Mouse (Mus musculus): ENCODE data around the gene Fam167b. TPM values are rescaled to one million over a fixed set of nuclear protein-coding genes. Genes with fewer than 3 reads are reported as not detected.
"Not testable (repeated sequence)": the region's sequence is repeated elsewhere in the genome, so short reads cannot be mapped to it uniquely, and the experiment has no call there.

Fam167b gene
- polyA plus RNA-seq, 2 experiments from 2014 or later = 1.3 to 1.6 TPM

DNA sequence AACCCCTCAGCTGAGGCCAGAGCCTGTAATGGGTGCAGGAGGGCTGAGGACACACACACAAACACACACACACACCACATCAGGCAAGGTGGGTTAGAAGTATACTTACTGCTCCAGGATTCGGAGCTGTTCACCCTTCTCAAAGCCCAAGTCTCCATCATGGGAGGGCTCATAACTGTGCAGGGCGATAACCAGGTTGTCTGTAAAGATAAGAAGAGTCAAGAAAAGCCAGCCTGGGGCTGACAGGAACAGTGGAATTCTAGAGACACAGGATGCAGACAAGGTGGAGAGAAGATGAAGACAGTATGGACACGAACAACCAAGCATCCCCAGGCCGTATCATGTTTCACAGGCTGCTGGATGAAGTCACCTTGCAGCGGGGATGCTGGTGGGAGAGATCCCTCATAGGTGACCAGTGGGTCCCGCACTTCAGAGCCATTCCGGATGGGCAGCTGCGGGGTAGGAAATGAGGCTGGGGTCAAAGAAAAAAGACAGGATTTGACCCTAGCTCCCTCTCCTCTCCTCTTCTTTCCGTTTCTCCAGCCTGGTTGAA, 21.0 kb downstream of the Fam167b start:
- no peak for ATAC-seq

DNA sequence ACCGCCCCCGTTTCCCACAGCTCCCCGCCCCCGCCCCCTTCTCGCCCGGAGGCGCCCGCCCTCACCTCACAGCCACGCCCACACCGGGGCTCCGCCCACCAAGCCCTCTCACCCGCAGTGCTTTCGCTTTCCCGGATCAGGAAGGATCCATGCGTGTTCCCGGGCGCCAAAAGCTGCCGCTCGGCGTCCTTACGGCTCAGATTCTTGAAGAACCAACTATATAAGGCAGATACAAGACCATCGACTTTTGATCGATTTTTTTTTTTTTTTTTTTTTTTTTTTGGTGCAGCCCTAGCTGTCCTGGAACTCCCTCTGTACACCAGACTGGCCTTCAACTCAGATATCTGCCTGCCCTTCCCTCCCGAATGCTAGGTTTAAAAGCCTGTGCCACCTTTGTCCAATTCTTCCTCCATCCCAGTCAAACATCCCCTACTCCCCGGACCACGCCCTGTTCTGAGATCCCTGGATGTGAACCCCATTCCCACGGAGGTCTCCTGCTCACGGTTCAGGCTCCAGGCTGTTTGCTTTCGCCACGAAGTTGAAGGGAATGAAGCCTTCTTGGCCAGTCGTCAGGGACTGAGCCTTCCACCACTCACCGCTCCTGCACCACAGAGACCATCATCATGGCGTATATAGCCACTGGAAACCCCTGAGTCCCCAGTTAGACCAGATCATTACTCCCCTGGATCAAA, 21.7 kb downstream of the Fam167b start:
- no peak for ATAC-seq

DNA sequence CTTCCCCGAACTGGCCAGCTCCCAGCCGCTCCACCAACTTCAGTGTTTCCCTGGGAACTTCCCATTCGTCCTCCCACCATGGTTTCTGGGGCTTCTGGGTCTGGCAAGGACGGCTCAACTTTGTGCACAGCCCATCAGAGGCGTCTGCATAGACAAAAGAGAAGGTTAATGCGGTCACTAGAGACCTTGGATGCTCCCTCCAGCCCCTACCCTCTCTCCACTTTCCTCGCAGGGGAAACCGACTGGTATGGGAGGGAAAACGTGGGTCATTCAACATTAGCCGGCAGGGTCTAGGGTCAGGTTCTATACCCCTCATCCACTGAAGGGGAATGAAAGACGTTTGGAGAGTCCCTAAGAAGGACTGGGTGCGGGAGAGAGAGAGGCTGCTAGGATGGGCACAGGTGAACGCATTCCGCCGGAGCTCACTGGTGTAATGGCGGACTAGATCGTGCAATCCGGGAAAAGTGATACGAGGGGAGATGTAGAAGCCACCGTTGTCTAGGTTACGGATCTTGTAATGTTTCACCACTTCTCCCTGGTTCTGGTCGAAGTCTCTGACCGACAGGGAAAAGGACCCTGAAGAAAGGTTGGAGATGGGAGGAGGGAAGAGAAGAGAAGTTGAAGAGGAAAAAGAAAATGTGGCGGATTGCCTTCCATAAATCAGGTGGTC, 22.4 kb downstream of the Fam167b start:
- no peak for ATAC-seq

DNA sequence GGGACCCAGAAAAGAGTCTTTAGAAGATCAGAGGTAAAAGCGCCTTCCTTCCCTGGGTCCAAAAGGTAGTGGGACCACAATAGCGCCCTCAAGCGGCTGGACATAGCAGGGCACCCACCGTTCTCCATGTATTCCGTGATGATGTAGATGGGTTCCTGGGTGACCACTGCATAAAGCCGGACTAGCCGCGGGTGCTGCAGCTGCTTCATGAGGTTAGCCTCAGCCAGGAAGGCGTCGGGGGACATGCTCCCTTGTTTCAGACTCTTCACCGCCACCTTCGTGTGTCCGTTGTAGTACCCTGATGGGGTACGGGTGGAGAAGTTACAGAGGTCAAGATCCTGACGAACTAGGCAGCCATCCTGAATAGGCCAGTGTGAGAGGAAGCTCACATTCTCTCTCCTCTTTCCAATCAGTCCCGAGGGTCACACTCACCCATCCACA, 22.9 kb downstream of the Fam167b start:
- no peak for ATAC-seq

DNA sequence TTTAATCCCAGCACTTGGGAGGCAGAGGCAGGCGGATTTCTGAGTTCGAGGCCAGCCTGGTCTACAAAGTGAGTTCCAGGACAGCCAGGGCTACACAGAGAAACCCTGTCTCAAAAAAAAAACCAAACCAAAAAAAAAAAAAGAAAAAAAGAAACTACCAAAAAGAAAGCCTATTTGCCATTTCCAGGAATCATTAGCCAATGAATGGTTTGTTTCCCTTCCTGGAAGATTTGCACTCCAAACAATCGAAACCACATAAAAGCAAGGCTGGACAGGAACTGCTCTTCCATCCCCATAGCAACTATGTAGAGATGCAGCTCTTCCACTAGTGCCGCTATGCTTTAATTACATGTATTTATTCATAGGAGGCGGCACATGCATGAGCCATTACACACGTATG, 23.8 kb downstream of the Fam167b start:
- not testable (repeated sequence) for ATAC-seq

DNA sequence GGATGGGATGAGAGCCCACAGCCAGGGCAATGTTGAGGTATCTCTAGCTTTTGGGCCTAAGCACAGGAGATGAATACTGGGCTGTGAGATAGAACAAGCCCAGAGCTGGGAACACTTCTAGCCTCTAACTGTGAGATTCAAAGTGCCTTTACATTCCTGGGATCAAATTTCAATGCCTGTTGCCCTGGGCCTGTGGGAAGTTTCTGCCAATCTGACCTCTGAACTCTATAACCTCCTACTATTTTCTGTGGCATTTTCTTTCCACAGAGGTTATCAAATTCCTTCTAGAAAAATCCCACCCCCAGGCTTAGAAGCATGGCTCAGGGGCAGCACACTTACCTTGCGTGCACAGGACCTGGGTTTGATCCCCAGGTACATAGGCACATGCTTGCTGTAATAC, 28.1 kb downstream of the Fam167b start:
- ATAC-seq = no peak

DNA sequence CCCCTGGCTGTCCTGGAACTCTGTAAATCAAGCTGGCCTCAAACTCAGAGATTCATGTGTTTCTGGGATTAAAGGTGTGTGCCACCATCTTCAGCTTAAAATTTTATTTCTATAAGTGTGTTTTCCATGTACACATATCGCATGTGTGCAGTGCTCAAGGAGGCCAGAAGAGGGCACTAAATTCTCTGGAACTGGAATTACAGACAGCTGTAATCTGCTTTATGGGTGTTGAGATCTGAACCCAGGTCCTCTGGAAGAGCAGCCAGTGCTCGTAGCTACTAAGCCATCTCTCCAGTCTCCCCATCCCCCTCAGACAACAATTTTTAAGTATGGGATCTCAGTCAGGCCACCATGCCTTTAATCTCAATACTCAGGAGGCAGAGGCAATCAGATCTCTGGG, 29.0 kb downstream of the Fam167b start:
- no peak for ATAC-seq

DNA sequence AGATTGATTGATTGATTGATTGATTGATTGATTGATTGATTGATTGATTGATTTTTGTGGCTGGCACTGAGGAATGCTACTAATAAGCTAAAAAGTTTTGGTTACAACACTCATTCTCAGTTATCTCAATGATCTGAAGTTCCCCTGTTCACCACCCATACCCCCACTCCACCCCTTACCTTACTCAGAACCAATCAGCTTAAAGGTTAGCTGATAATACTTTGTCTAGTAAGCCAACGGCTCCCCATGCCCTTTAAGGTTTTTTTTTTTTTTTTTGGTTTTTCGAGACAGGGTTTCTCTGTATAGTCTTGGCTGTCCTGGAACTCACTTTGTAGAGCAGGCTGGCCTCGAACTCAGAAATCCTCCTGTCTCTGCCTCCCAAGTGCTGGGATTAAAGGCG, 30.7 kb downstream of the Fam167b start:
- peak; percentile 34 for ATAC-seq

DNA sequence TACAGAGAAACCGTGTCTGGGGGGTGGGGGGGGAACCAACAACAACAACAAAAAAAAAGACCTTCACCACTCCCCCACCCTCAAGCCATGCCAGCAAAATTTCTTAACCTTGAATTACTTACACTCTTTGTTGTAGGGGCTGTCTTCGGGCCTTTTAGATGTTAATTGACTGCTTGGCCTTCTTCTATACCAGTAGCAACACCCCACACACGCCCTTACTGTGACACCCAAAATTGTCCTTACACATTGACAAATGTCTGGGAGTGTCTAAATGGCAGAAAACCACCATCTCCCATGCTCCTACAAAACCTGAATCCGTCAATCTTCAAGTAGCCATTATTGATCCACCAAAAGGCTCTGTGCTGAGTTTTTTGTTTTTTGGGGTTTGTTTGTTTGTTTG, 34.2 kb downstream of the Fam167b start:
- ATAC-seq = no peak

DNA sequence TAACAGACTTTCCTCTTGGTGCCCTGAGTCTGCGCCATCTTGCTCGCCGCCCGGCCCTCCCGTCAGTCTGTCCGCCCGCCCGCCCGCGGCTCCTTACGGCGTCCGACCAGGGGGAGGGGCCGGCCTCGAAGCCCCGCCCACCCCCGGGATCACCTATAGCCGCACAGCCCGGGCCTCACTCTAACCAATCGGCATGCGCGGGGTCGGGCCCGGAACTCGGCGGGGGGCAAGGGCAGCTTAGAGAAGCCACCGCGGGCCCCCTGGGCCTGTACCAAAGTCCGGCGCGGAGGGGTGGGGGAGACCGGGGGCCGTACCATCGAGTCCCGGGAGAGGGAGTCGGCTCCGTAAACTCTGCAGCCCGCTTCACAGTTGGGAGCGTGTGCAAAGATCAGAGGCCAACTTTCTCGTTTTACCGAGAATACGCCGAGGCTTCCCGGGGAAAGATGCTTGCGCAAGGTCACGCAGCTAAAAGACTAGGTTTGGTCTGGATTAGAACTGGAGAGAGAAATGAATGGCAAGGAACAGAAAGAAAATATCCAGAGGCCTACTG, 35.7 kb downstream of the Fam167b start, which contains the start of gene Hdac1:
Hdac1 (minus strand) TSS at position 122 of the 550 bp plus-strand sequence.
- peak; percentile 87 for ATAC-seq

DNA sequence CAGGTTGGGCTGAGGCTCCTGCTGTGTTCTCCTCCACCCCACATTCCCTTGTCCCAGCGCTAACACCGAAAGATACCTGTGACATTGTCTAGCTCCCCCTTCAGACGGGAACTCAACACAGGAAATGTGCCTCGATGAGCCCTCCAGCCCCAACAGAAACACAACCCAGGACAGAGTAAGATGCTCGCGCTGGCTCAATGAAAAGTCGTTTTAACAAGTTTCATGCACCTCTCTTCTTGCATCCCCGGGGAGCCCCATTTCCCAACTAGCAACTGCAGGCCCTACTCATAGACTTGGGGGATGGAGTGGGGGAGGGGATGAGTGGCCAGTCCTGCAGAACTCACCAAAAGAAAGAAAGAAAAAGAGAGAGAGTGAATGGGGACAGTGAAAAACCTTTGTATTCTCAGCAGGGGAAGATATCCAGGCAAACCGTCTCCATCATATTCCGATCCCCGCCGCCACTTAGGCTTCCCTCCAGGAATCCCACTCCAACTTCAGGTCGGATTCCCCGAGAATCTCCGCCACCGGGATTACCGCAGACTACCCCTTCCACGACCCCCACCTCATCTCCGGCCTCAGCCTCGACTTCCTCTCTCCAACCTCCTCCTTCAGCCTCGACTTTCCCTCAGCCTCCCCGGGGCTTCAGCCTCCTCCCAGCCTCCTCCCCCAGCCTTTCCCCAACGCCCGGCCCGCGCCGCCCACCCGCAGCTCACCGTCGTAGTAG, 36.3 kb downstream of the Fam167b start:
- no peak for ATAC-seq

DNA sequence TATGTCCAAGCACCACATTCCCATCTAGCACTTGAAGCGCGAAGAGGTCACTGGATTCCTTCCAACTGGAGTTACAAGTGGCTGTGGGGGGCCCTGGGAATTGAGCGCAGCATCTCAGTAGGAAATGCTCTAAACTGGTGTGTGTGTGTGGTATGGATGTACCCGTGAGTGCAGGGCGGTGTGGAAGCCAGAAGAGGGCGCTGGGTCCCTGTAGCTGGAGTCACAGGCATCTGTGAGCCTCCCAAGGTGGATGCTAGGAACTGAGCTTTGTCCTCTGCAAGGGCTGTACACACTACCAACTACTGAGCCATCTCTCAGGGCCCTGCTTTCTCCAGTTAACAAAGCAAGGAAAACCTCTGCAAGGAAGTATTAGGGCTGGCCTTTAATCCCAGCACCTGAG, 38.3 kb downstream of the Fam167b start:
- no peak for ATAC-seq

DNA sequence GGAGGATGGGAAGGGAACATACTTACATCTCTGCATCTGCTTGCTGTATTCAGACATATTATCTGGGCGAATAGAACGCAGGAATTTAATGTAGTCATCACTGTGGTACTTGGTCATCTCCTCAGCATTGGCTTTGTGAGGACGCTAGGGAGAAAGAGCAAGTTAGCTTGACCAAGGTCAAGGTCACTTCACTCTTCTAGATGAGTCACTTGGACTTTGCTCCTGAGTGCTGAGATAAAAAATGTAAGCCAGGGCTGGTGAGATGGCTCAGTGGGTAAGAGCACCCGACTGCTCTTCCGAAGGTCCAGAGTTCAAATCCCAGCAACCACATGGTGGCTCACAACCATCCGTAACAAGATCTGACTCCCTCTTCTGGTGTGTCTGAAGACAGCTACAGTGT, 49.4 kb downstream of the Fam167b start:
- ATAC-seq = not testable (repeated sequence)

Other genes with a start within 250 kb of the Fam167b start
- 100 to 1,000 TPM; 309 to 413 TPM for gene Rbbp4, start 243.2 kb downstream of the Fam167b start, polyA plus RNA-seq (2017; shearing (Covaris generic))
- 100 to 1,000 TPM; 117 TPM for gene Zbtb8os, start 242.9 kb downstream of the Fam167b start, polyA plus RNA-seq (2017; shearing (Covaris generic))
- 1 to 10 TPM; 4.4 to 5.3 TPM for gene Zbtb8a, start 200.4 kb downstream of the Fam167b start, polyA plus RNA-seq (2017; shearing (Covaris generic))
- gene Zbtb8b, start 137.7 kb downstream of the Fam167b start, polyA plus RNA-seq (2017; shearing (Covaris generic)) = not detected
- gene Bsdc1, start 117.0 kb downstream of the Fam167b start, polyA plus RNA-seq (2017; shearing (Covaris generic)) = 10 to 100 TPM; 22.7 to 24.8 TPM
- not detected for gene Tssk3, start 87.5 kb downstream of the Fam167b start, polyA plus RNA-seq (2017; shearing (Covaris generic))
- not detected for gene Fam229a, start 87.4 kb downstream of the Fam167b start, polyA plus RNA-seq (2017; shearing (Covaris generic))
- 1 to 10 TPM; 3.6 to 3.8 TPM for gene Marcksl1, start 65.0 kb downstream of the Fam167b start, polyA plus RNA-seq (2017; shearing (Covaris generic))
- 100 to 1,000 TPM; 225 to 283 TPM for gene Hdac1, start 35.8 kb downstream of the Fam167b start, polyA plus RNA-seq (2017; shearing (Covaris generic))
- 1,000 to 10,000 TPM; 1,301 to 1,674 TPM for gene Lck, start 4.9 kb downstream of the Fam167b start, polyA plus RNA-seq (2017; shearing (Covaris generic))
- gene Eif3i, start 22.1 kb upstream of the Fam167b start, polyA plus RNA-seq (2017; shearing (Covaris generic)) = 100 to 1,000 TPM; 377 to 435 TPM
- gene Tmem234, start 22.1 kb upstream of the Fam167b start, polyA plus RNA-seq (2017; shearing (Covaris generic)) = 100 to 1,000 TPM; 296 to 341 TPM
- 1 to 10 TPM; 2.9 to 3.3 TPM for gene Dcdc2b, start 35.7 kb upstream of the Fam167b start, polyA plus RNA-seq (2017; shearing (Covaris generic))
- gene Iqcc, start 40.5 kb upstream of the Fam167b start, polyA plus RNA-seq (2017; shearing (Covaris generic)) = 10 to 100 TPM; 48.2 to 51.8 TPM
- 10 to 100 TPM; 36.2 to 40.4 TPM for gene Ccdc28b, start 45.4 kb upstream of the Fam167b start, polyA plus RNA-seq (2017; shearing (Covaris generic))
- 10 to 100 TPM; 21.0 to 33.3 TPM for gene Txlna, start 62.5 kb upstream of the Fam167b start, polyA plus RNA-seq (2017; shearing (Covaris generic))
- 10 to 100 TPM in 1 of 2 experiments, 1 to 10 TPM in 1; 7.4 to 11.2 TPM for gene Kpna6, start 94.2 kb upstream of the Fam167b start, polyA plus RNA-seq (2017; shearing (Covaris generic))
- 10 to 100 TPM in 1 of 2 experiments, 1 to 10 TPM in 1; 7.6 to 15.6 TPM for gene Tmem39b, start 118.3 kb upstream of the Fam167b start, polyA plus RNA-seq (2017; shearing (Covaris generic))
- 10 to 100 TPM; 34.4 to 34.7 TPM for gene Khdrbs1, start 163.8 kb upstream of the Fam167b start, polyA plus RNA-seq (2017; shearing (Covaris generic))
- gene Ptp4a2, start 232.7 kb upstream of the Fam167b start, polyA plus RNA-seq (2017; shearing (Covaris generic)) = 1,000 to 10,000 TPM; 1,863 to 2,031 TPM

Data from activated CD4-positive, CD25-positive, alpha-beta regulatory T cell, adult 4 months (primary cell).